Mouse (Mus musculus): ENCODE measurements around the gene Mettl7a2. TPM values are rescaled to one million over a fixed set of nuclear protein-coding genes. Genes with fewer than 3 reads are reported as not detected.

Gene Mettl7a2
- polyA plus RNA-seq (2012; rRNA removed): not detected in 2 replicates
- polyA plus RNA-seq (2014; fragmentation: Nextera tagmentation; extraction: Ambion mirVana): 0.11 TPM in 1 of 2 replicates, not detected in the other

- Histone ChIP-seq H3K9me3 (ENCODE audit: control insufficient read depth, low read length) (no peaks in the 10 kb centered on the region), H3K9ac (replicated peaks) (no peak within 1 kb of the TSS), H3K27me3 (ENCODE audit: control insufficient read depth, insufficient read depth, low read length) (no peaks in the 10 kb centered on the region), H3K27ac (no peak within 1 kb of the TSS), H3K4me3 (ENCODE audit: insufficient read depth in 1 of 2, low read depth in 2 of 2, low read length in 2 of 2) (no peak within 1 kb of the TSS), H3K4me1 (replicated peaks; ENCODE audit: control insufficient read depth in 2 of 2, insufficient read depth in 2 of 2, low read length in 1 of 2) (peaks cover 0 to 3% of the 10 kb centered on the region in 2 experiments; a peak in 2 of 4 replicates), H3K4me2 (ENCODE audit: low read depth) (no peak within 1 kb of the TSS), H3K36me3 (replicated peaks; ENCODE audit: control insufficient read depth, insufficient read depth, low read depth) (no peaks in the 10 kb centered on the region)
- no peak for TF ChIP-seq EP300 (IDR thresholded peaks at IDR 0.05; ENCODE audit: low read depth)
- TF ChIP-seq CTCF (IDR thresholded peaks at IDR 0.05; ENCODE audit: low read depth): no peak
- ATAC-seq (ENCODE audit: insufficient read depth) (no peak), DNase-seq (ENCODE audit: low read depth in 3 of 3, low spot score in 3 of 3) (no peak)
- WGBS (ENCODE audit: insufficient replicate concordance): 62% methylated on average over 10 of the region's 10 CpGs
Observed at GRCm38 (mm10) chr15:100352711-100353250, at the start of gene Mettl7a2, which contains the start of gene Methig1. Gene Mettl7a2, plus strand, starts transcription at chr15:100353200. Gene Methig1, plus strand, starts transcription at chr15:100353149.

GRCm38 (mm10) chr15:100303428-100304018 is 49.5 kb upstream of the Mettl7a2 start:
- TF ChIP-seq CTCF (IDR thresholded peaks at IDR 0.05; ENCODE audit: low read depth) (no peak), EP300 (IDR thresholded peaks at IDR 0.05; ENCODE audit: low read depth) (0 out of 2 replicates have a peak, but pooled peaks have one; percentile 11)
- Histone ChIP-seq H3K4me3 (ENCODE audit: insufficient read depth in 1 of 2, low read depth in 2 of 2, low read length in 2 of 2) (peak overlapping the region; percentile 35 to 64), H3K4me1 (replicated peaks; ENCODE audit: control insufficient read depth in 2 of 2, insufficient read depth in 2 of 2, low read length in 1 of 2) (peaks cover 13 to 26% of the 10 kb centered on the region in 2 experiments), H3K36me3 (replicated peaks; ENCODE audit: control insufficient read depth, insufficient read depth, low read depth) (no peaks in the 10 kb centered on the region), H3K9me3 (ENCODE audit: control insufficient read depth, low read length) (no peaks in the 10 kb centered on the region), H3K27me3 (ENCODE audit: control insufficient read depth, insufficient read depth, low read length) (no peaks in the 10 kb centered on the region), H3K27ac (peak overlapping the region; percentile 13; the same call in 1 of the 2 replicates), H3K9ac (replicated peaks) (no peak overlapping the region), H3K4me2 (ENCODE audit: low read depth) (peak overlapping the region; percentile 87)
- DNase-seq (ENCODE audit: low read depth in 3 of 3, low spot score in 3 of 3) (no peak), ATAC-seq (ENCODE audit: insufficient read depth) (no peak)
- WGBS (ENCODE audit: insufficient replicate concordance): 41% methylated on average over 8 of the region's 8 CpGs

- Histone ChIP-seq H3K9me3 (ENCODE audit: control insufficient read depth, low read length) (no peaks in the 10 kb centered on the region), H3K27me3 (ENCODE audit: control insufficient read depth, insufficient read depth, low read length) (no peaks in the 10 kb centered on the region)
Observed at GRCm38 (mm10) chr15:100304019-100304991, 48.7 kb upstream of the Mettl7a2 start, which contains the start of gene Mettl7a1. Gene Mettl7a1, plus strand, starts transcription at chr15:100304140.

GRCm38 (mm10) chr15:100306201-100306600 is 46.8 kb upstream of the Mettl7a2 start:
- 32% methylated on average over 2 of the region's 2 CpGs for WGBS (ENCODE audit: insufficient replicate concordance)

More at GRCm38 (mm10) chr15:100304019-100304991, 48.7 kb upstream of the Mettl7a2 start, which contains the start of gene Mettl7a1:
- Histone ChIP-seq H3K4me2 (ENCODE audit: low read depth) (peak within 1 kb of the TSS; percentile 87), H3K4me3 (ENCODE audit: insufficient read depth in 1 of 2, low read depth in 2 of 2, low read length in 2 of 2) (peak within 1 kb of the TSS; percentile 64 to 99), H3K9ac (replicated peaks) (peak within 1 kb of the TSS; percentile 78), H3K4me1 (replicated peaks; ENCODE audit: control insufficient read depth in 2 of 2, insufficient read depth in 2 of 2, low read length in 1 of 2) (peaks cover 13 to 26% of the 10 kb centered on the region in 2 experiments), H3K36me3 (replicated peaks; ENCODE audit: control insufficient read depth, insufficient read depth, low read depth) (no peaks in the 10 kb centered on the region), H3K27ac (peak within 1 kb of the TSS; percentile 77)
- DNase-seq (ENCODE audit: low read depth in 3 of 3, low spot score in 3 of 3) (peak; percentile 64 to 80 (median 74)), ATAC-seq (ENCODE audit: insufficient read depth) (peak; percentile 75)
- TF ChIP-seq CTCF (IDR thresholded peaks at IDR 0.05; ENCODE audit: low read depth) (no peak), EP300 (IDR thresholded peaks at IDR 0.05; ENCODE audit: low read depth) (peak; percentile 60; the same call in 1 of the 2 replicates)
- 1% methylated on average over 21 of the region's 30 CpGs for WGBS (ENCODE audit: insufficient replicate concordance)

More at GRCm38 (mm10) chr15:100306201-100306600, 46.8 kb upstream of the Mettl7a2 start:
- H3K27me3 ChIP-seq (ENCODE audit: control insufficient read depth, insufficient read depth, low read length): no peaks in the 10 kb centered on the region
- peaks cover 8 to 16% of the 10 kb centered on the region in 2 experiments for H3K4me1 ChIP-seq (replicated peaks; ENCODE audit: control insufficient read depth in 2 of 2, insufficient read depth in 2 of 2, low read length in 1 of 2)
- no peaks in the 10 kb centered on the region for H3K9me3 ChIP-seq (ENCODE audit: control insufficient read depth, low read length)
- ATAC-seq (ENCODE audit: insufficient read depth) (no peak), DNase-seq (ENCODE audit: low read depth in 3 of 3, low spot score in 3 of 3) (no peak)
- H3K4me2 ChIP-seq (ENCODE audit: low read depth): peak overlapping the region; percentile 87
- H3K9ac ChIP-seq (replicated peaks): no peak overlapping the region
- H3K27ac ChIP-seq: no peak overlapping the region
- H3K36me3 ChIP-seq (replicated peaks; ENCODE audit: control insufficient read depth, insufficient read depth, low read depth): no peaks in the 10 kb centered on the region
- no peak for TF ChIP-seq CTCF (IDR thresholded peaks at IDR 0.05; ENCODE audit: low read depth)
- TF ChIP-seq EP300 (IDR thresholded peaks at IDR 0.05; ENCODE audit: low read depth): no peak
- peak overlapping the region in 1 of 2 experiments; percentile 64; a peak in 1 of 4 replicates for H3K4me3 ChIP-seq (ENCODE audit: insufficient read depth in 1 of 2, low read depth in 2 of 2, low read length in 2 of 2)

All from liver, embryonic 14.5 days (tissue).